Mouse (Mus musculus): ENCODE results near the gene Sec23a. TPM values are rescaled to one million over a fixed set of nuclear protein-coding genes. Genes with fewer than 3 reads are reported as not detected.

Gene Sec23a
- polyA plus RNA-seq, 1 experiment from 2014 or later = 104 TPM

Other genes starting within 250 kb of the Sec23a start
- 17.9 and 18.2 TPM in 2 replicates for gene Gemin2, start 1.4 kb upstream of the Sec23a start, polyA plus RNA-seq (2015; fragmentation: Nextera tagmentation; extraction: Ambion mirVana)
- gene Trappc6b, start 49.5 kb upstream of the Sec23a start, polyA plus RNA-seq (2015; fragmentation: Nextera tagmentation; extraction: Ambion mirVana) = 146 and 161 TPM in 2 replicates
- gene Pnn, start 54.9 kb upstream of the Sec23a start, polyA plus RNA-seq (2015; fragmentation: Nextera tagmentation; extraction: Ambion mirVana) = 109 and 120 TPM in 2 replicates
- gene Mia2, start 83.8 kb upstream of the Sec23a start, polyA plus RNA-seq (2015; fragmentation: Nextera tagmentation; extraction: Ambion mirVana) = 38.4 and 40.0 TPM in 2 replicates
- 7.4 and 8.0 TPM in 2 replicates for gene Fbxo33, start 207.7 kb upstream of the Sec23a start, polyA plus RNA-seq (2015; fragmentation: Nextera tagmentation; extraction: Ambion mirVana)